In genomic region chr1:106759572-106760435, GRCm38 (mm10) we compare ENCODE assay signal across 8 mouse cellular contexts. TPM values are rescaled to one million over a fixed set of nuclear protein-coding genes. Genes with fewer than 3 reads are reported as not detected.
DNase-seq lines count a peak whose midpoint lies in the region; ATAC-seq and TF ChIP-seq lines count a peak whose summit lies in the region.

Gene Kdsr, minus strand, starts transcription at chr1:106759727.

- no peaks in the 10 kb centered on the region for H3K9me3 ChIP-seq in kidney, embryonic 14.5 days (ENCODE audit: control insufficient read depth, low read length)
- H3K9me3 ChIP-seq in limb, embryonic 15.5 days = no peaks in the 10 kb centered on the region

- H3K9ac ChIP-seq in kidney, embryonic 14.5 days (ENCODE audit: low read depth, low read length) = peak within 1 kb of the TSS; percentile 73
- peak within 1 kb of the TSS; percentile 72 for H3K9ac ChIP-seq in limb, embryonic 15.5 days

- peak within 1 kb of the TSS; percentile 96 for H3K4me2 ChIP-seq in kidney, embryonic 14.5 days (replicated peaks; ENCODE audit: low read depth, low read length)
- H3K4me2 ChIP-seq in limb, embryonic 15.5 days = peak within 1 kb of the TSS; percentile 93

- WGBS in kidney, embryonic 14.5 days = 3% methylated on average over 51 of the region's 51 CpGs
- WGBS in limb, embryonic 15.5 days = 2% methylated on average over 51 of the region's 51 CpGs

- no peak for TF ChIP-seq CTCF in bone marrow macrophage, adult 2 months (IDR thresholded peaks at IDR 0.05; ENCODE audit: low read depth, low read length)
- no peak for TF ChIP-seq CTCF in embryonic fibroblast, embryonic 13.5 days (IDR thresholded peaks at IDR 0.05; ENCODE audit: borderline replicate concordance, insufficient read depth, low read length)

- peak; percentile 99 for ATAC-seq in kidney, embryonic 14.5 days (ENCODE audit: low FRiP score, low TSS enrichment)
- ATAC-seq in limb, embryonic 15.5 days (ENCODE audit: insufficient number of reproducible peaks, low FRiP score, low TSS enrichment, low read depth) = peak; percentile 99

- no peaks in the 10 kb centered on the region for H3K27me3 ChIP-seq in kidney, embryonic 14.5 days (ENCODE audit: control insufficient read depth, insufficient read depth, low read length)
- H3K27me3 ChIP-seq in limb, embryonic 15.5 days = no peaks in the 10 kb centered on the region

- peak; percentile 96 for DNase-seq in A20 (ENCODE audit: low read depth, low spot score)
- DNase-seq in heart, adult 9 months (ENCODE audit: low spot score in 2 of 2) = peak; percentile 97 to 98
- peak; percentile 90 to 96 for DNase-seq in monocyte, adult 2 months (ENCODE audit: low read depth in 1 of 2, low spot score in 2 of 2)
- peak; percentile 95 to 96 for DNase-seq in spleen, postnatal 36 days (ENCODE audit: low spot score in 2 of 2)

- H3K27ac ChIP-seq in bone marrow macrophage, adult 2 months (ENCODE audit: insufficient read depth, low read depth, low read length) = peak within 1 kb of the TSS; percentile 60
- H3K27ac ChIP-seq in embryonic fibroblast, embryonic 13.5 days (ENCODE audit: insufficient read depth, low read length) = peak within 1 kb of the TSS; percentile 89
- H3K27ac ChIP-seq in kidney, embryonic 14.5 days (ENCODE audit: low read depth, low read length) = peak within 1 kb of the TSS; percentile 86
- peak within 1 kb of the TSS; percentile 95 for H3K27ac ChIP-seq in limb, embryonic 15.5 days

- no peaks in the 10 kb centered on the region; the same call in 1 of the 2 replicates for H3K36me3 ChIP-seq in kidney, embryonic 14.5 days (ENCODE audit: control insufficient read depth, insufficient read depth, low read length)
- peaks cover 3% of the 10 kb centered on the region for H3K36me3 ChIP-seq in limb, embryonic 15.5 days

- peak within 1 kb of the TSS; percentile 96 for H3K4me3 ChIP-seq in bone marrow macrophage, adult 2 months (ENCODE audit: insufficient read depth, low read length)
- peak within 1 kb of the TSS; percentile 67 for H3K4me3 ChIP-seq in embryonic fibroblast, embryonic 13.5 days (ENCODE audit: insufficient read depth, low read length)
- peak within 1 kb of the TSS; percentile 76 for H3K4me3 ChIP-seq in kidney, embryonic 14.5 days (ENCODE audit: low read length)
- H3K4me3 ChIP-seq in limb, embryonic 15.5 days = peak within 1 kb of the TSS; percentile 83

- 0 out of 2 replicates have a peak, but pooled peaks have one; percentile 63 for TF ChIP-seq POLR2A in bone marrow macrophage, adult 2 months (IDR thresholded peaks at IDR 0.05; ENCODE audit: borderline replicate concordance, low read depth, low read length)
- TF ChIP-seq POLR2A in embryonic fibroblast, embryonic 13.5 days (IDR thresholded peaks at IDR 0.05; ENCODE audit: low read depth, low read length) = peak; percentile 95

- peaks cover 8% of the 10 kb centered on the region for H3K4me1 ChIP-seq in bone marrow macrophage, adult 2 months (ENCODE audit: control insufficient read depth, insufficient read depth, low read length)
- peaks cover 4% of the 10 kb centered on the region; the same call in 1 of the 2 replicates for H3K4me1 ChIP-seq in embryonic fibroblast, embryonic 13.5 days (ENCODE audit: control insufficient read depth, insufficient read depth, low read length)
- 0 out of 2 replicates have a peak, but pooled peaks cover 3% of the 10 kb centered on the region for H3K4me1 ChIP-seq in kidney, embryonic 14.5 days (ENCODE audit: control insufficient read depth, insufficient read depth, low read length)
- peaks cover 12% of the 10 kb centered on the region for H3K4me1 ChIP-seq in limb, embryonic 15.5 days

RNA-seq across cellular contexts. Expression of gene Kdsr, which starts in this region (rescaled TPM):
- polyA plus RNA-seq in bone marrow macrophage, adult 2 months (2012; ENCODE audit: insufficient read depth, insufficient read length, missing spikeins) = 13.3 and 14.8 TPM in 2 replicates
- 31.6 and 38.1 TPM in 2 replicates for polyA plus RNA-seq in embryonic fibroblast, embryonic 13.5 days (2011; ENCODE audit: insufficient read length, low read depth, missing spikeins)
- polyA plus RNA-seq in kidney, embryonic 14.5 days (2014; fragmentation: Nextera tagmentation; extraction: Ambion mirVana) = 8.7 and 14.8 TPM in 2 replicates
- polyA plus RNA-seq in limb, embryonic 15.5 days (2015; fragmentation: Nextera tagmentation; extraction: Ambion mirVana) = 19.4 TPM in 2 replicates

Comparison
In these comparisons a context has a peak if more than half of its experiments do, and no peak if none do; other contexts are left out.
1. Peak in every context shown above with its lines: DNase-seq, ATAC-seq, H3K4me3 ChIP-seq and H3K27ac ChIP-seq.